Mouse (Mus musculus): Measurements from ENCODE around the gene Rft1. TPM values are rescaled to one million over a fixed set of nuclear protein-coding genes. Genes with fewer than 3 reads are reported as not detected.

Gene Rft1
- 17.6 and 18.1 TPM in 2 replicates for polyA plus RNA-seq (2015; fragmentation: Nextera tagmentation; extraction: Ambion mirVana)

DNA sequence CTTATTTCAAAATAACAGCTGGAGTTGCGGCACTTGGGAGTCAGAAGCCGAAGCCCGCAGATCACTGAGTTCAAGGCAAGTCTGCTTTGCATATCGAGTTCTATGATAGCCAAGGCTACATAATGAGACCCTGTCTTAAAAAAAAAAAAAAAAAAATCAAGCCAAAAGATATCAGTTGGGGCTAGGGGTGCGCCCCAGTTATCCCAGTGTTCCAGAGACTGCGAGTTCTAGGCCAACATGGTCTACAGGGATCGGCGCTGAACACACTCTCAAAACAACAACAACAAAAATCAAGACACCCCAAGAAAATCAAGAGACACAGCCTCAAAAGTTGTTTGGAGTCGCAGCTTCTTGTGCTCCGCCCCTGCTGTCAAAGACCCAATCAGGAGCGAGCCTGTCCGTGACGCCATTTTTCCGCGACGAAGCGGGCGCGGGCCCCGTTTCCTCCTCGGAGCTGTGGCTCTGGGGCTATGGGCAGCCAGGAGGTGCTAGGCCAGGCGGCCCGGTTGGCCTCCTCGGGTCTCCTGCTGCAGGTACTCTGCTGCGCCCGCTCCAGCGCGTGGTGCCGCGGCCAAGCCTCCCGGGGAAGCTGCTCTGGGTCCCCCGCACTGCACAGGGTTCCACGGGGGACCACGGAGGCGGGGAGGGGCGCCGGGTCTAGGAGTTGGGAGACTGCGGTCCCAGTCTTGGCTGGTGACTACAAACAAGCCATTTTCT is at the start of gene Rft1:
TSS of gene Rft1 (plus strand) at position 418 of the 717 bp plus-strand sequence.
- no peaks in the 10 kb centered on the region for H3K27me3 ChIP-seq (ENCODE audit: control insufficient read depth, insufficient read depth, low read depth, low read length)
- H3K36me3 ChIP-seq (ENCODE audit: control insufficient read depth, insufficient read depth, low read length), result no peaks in the 10 kb centered on the region
- peak within 1 kb of the TSS; percentile 52 for H3K4me2 ChIP-seq (ENCODE audit: low read depth, low read length)
- 2% methylated on average over 38 of the region's 38 CpGs for WGBS
- ATAC-seq (ENCODE audit: low read depth), result peak; percentile 91
- no peaks in the 10 kb centered on the region for H3K9me3 ChIP-seq (ENCODE audit: control insufficient read depth, low read length)
- H3K4me3 ChIP-seq (ENCODE audit: low read length), result peak within 1 kb of the TSS; percentile 78
- peaks cover 3% of the 10 kb centered on the region for H3K4me1 ChIP-seq (replicated peaks; ENCODE audit: control insufficient read depth, insufficient read depth, low read length)
- peak within 1 kb of the TSS; percentile 78 for H3K27ac ChIP-seq (ENCODE audit: low read length)
- peak within 1 kb of the TSS; percentile 96 for H3K9ac ChIP-seq (ENCODE audit: low read length)

DNA sequence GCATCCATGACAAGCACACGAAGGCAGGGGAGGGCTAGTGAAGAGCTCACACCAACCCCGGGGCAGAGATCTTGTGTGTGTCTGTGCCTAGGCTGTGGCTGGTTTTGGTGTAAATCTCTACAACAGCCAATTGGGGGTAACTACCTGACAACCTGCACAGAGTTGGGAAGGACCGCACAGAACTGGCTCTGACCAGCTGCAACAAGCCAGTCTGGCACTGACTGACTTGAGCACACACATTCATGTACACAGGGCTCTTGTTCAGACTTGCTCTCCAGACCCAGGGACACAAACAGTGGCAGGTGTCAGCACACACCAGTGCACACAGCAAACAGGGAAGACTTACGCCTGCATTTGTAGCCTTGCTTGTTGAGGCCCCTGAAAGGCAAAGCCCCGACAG is 47.3 kb upstream of the Rft1 start:
- peaks cover 8% of the 10 kb centered on the region for H3K36me3 ChIP-seq (ENCODE audit: control insufficient read depth, insufficient read depth, low read length)
- no peak overlapping the region for H3K4me2 ChIP-seq (ENCODE audit: low read depth, low read length)
- no peak overlapping the region for H3K27ac ChIP-seq (ENCODE audit: low read length)
- no peaks in the 10 kb centered on the region; the same call in 1 of the 2 replicates for H3K4me1 ChIP-seq (replicated peaks; ENCODE audit: control insufficient read depth, insufficient read depth, low read length)
- H3K27me3 ChIP-seq (ENCODE audit: control insufficient read depth, insufficient read depth, low read depth, low read length), result no peaks in the 10 kb centered on the region
- WGBS, result 80% methylated on average over 5 of the region's 5 CpGs
- no peak overlapping the region for H3K9ac ChIP-seq (ENCODE audit: low read length)
- no peak for ATAC-seq (ENCODE audit: low read depth)
- no peaks in the 10 kb centered on the region for H3K9me3 ChIP-seq (ENCODE audit: control insufficient read depth, low read length)
- H3K4me3 ChIP-seq (ENCODE audit: low read length), result no peak overlapping the region

DNA sequence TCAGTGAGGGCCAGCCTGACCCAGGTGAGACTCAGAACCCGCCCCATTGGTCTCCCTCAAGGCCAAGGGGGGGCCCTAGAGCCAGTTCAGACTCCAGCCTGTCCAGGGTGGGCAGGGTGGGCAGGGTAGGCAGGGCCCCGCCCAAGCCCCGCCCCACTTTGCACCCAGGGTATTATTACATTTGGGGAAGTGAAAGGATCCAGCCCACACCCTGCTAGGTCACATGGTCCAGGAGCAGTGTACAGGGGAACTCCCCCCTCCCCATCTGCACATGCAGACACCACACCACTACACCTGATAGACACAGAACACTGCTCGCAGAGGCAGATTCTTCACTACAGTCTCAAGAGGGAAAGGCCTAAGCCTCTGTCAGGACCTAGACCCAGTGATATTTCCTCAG is 46.5 kb upstream of the Rft1 start:
- no peak for ATAC-seq (ENCODE audit: low read depth)
- no peak overlapping the region for H3K4me2 ChIP-seq (ENCODE audit: low read depth, low read length)
- H3K27ac ChIP-seq (ENCODE audit: low read length), result no peak overlapping the region
- H3K27me3 ChIP-seq (ENCODE audit: control insufficient read depth, insufficient read depth, low read depth, low read length), result no peaks in the 10 kb centered on the region
- H3K9ac ChIP-seq (ENCODE audit: low read length), result no peak overlapping the region
- H3K4me3 ChIP-seq (ENCODE audit: low read length), result no peak overlapping the region
- no peaks in the 10 kb centered on the region; the same call in 1 of the 2 replicates for H3K4me1 ChIP-seq (replicated peaks; ENCODE audit: control insufficient read depth, insufficient read depth, low read length)
- H3K9me3 ChIP-seq (ENCODE audit: control insufficient read depth, low read length), result no peaks in the 10 kb centered on the region
- WGBS, result 90% methylated on average over 4 of the region's 4 CpGs
- peaks cover 8% of the 10 kb centered on the region for H3K36me3 ChIP-seq (ENCODE audit: control insufficient read depth, insufficient read depth, low read length)

DNA sequence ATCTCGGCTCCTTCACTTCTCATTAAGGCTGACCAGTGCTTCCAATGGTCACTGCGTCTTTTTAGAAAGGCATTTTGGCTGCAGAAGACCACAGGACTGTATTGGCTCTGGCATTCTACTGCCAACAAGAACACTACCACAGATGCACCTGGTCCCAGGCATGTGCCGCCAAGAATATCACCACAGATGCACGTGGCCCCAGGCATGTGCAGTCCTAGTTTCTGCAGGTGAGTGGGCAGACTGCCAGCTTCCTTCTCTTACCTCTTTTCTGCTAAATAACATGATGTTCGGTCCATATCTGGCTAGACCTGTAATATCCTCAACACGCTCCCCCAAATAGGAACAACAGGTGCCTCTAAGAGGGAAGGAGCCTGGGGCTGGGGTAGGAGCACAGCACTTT is 46.0 kb upstream of the Rft1 start:
- 86% methylated on average over 6 of the region's 6 CpGs for WGBS
- no peaks in the 10 kb centered on the region for H3K27me3 ChIP-seq (ENCODE audit: control insufficient read depth, insufficient read depth, low read depth, low read length)
- H3K9me3 ChIP-seq (ENCODE audit: control insufficient read depth, low read length), result no peaks in the 10 kb centered on the region
- H3K36me3 ChIP-seq (ENCODE audit: control insufficient read depth, insufficient read depth, low read length), result peaks cover 8% of the 10 kb centered on the region
- H3K4me3 ChIP-seq (ENCODE audit: low read length), result no peak overlapping the region
- no peak overlapping the region for H3K4me2 ChIP-seq (ENCODE audit: low read depth, low read length)
- ATAC-seq (ENCODE audit: low read depth), result no peak
- no peaks in the 10 kb centered on the region; the same call in 1 of the 2 replicates for H3K4me1 ChIP-seq (replicated peaks; ENCODE audit: control insufficient read depth, insufficient read depth, low read length)
- H3K9ac ChIP-seq (ENCODE audit: low read length), result no peak overlapping the region
- no peak overlapping the region for H3K27ac ChIP-seq (ENCODE audit: low read length)

DNA sequence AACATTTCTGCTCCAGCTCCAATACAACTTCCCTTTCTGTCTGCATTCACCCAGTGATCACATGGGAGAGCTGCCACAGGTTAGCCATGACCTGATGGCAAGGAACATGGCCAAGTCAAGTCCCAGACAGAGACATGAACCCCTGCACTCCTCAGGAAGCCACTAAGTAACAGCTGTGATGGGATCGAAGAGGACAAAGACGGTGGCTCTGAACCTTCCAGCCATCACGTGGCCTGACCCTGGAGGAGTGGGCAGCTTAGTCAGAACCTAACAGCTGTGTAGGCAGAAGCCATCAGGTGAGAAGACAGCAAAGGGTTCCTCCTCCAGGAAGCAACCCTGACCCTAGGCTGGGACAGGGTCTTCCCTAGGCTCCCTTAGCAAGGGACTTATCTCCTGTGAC is 44.7 kb upstream of the Rft1 start:
- whole genome bisulfite sequencing, result 84% methylated on average over 3 of the region's 3 CpGs
- ATAC-seq (ENCODE audit: low read depth), result no peak
- H3K9ac ChIP-seq (ENCODE audit: low read length), result no peak overlapping the region

DNA sequence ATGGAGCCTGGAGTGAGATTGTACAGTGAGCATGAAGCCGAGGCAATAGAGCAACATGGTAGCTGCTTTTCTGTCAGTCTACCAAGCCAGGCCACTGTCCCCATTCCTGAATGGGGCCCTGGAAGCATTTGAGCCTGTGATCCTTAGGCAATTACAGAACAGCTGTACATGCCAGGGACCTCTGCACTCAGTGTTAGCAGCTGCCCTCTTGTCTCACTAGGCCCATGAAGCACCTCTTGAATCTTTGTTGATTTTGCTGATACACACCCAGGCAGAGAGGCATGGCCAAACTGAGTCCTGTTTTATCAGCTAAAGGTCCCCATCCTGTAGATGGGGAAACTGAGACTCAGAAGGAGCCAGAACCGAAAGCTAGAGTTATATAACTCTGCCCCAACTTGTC is 43.9 kb upstream of the Rft1 start:
- Histone ChIP-seq H3K36me3 (ENCODE audit: control insufficient read depth, insufficient read depth, low read length) (peaks cover 4% of the 10 kb centered on the region), H3K9me3 (ENCODE audit: control insufficient read depth, low read length) (no peaks in the 10 kb centered on the region), H3K27me3 (ENCODE audit: control insufficient read depth, insufficient read depth, low read depth, low read length) (no peaks in the 10 kb centered on the region), H3K4me1 (replicated peaks; ENCODE audit: control insufficient read depth, insufficient read depth, low read length) (no peaks in the 10 kb centered on the region; the same call in 1 of the 2 replicates), H3K4me2 (ENCODE audit: low read depth, low read length) (no peak overlapping the region), H3K4me3 (ENCODE audit: low read length) (no peak overlapping the region), H3K27ac (ENCODE audit: low read length) (no peak overlapping the region), H3K9ac (ENCODE audit: low read length) (no peak overlapping the region)
- peak; percentile 64 for ATAC-seq (ENCODE audit: low read depth)
- WGBS, result 37% methylated on average over 2 of the region's 2 CpGs

More for the DNA sequence above, 44.7 kb upstream of the Rft1 start:
- Histone ChIP-seq H3K36me3 (ENCODE audit: control insufficient read depth, insufficient read depth, low read length) (peaks cover 4% of the 10 kb centered on the region), H3K27ac (ENCODE audit: low read length) (no peak overlapping the region), H3K4me3 (ENCODE audit: low read length) (no peak overlapping the region), H3K27me3 (ENCODE audit: control insufficient read depth, insufficient read depth, low read depth, low read length) (no peaks in the 10 kb centered on the region), H3K4me2 (ENCODE audit: low read depth, low read length) (no peak overlapping the region), H3K4me1 (replicated peaks; ENCODE audit: control insufficient read depth, insufficient read depth, low read length) (no peaks in the 10 kb centered on the region; the same call in 1 of the 2 replicates), H3K9me3 (ENCODE audit: control insufficient read depth, low read length) (no peaks in the 10 kb centered on the region)

DNA sequence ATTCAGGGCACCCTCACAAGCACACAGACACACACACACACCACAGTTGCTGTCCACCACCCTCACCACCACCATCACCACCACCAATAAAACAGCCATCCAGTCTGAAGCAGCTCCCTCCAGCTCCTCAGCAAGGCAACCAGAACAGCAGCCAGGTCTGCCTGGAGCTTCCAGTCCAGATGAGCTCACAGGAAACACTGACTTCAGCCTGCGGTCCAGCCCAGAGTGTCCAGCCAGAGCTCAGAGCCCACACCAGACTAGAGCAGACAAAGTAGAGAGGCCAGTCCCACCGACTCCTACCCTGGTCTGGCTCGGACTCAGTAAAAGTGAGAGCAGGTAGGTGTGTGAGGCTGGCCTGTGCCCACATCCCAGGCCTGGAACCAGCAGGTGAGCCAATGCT is 43.2 kb upstream of the Rft1 start:
- Histone ChIP-seq H3K9ac (ENCODE audit: low read length) (no peak overlapping the region), H3K4me2 (ENCODE audit: low read depth, low read length) (no peak overlapping the region), H3K4me3 (ENCODE audit: low read length) (no peak overlapping the region), H3K27ac (ENCODE audit: low read length) (no peak overlapping the region), H3K27me3 (ENCODE audit: control insufficient read depth, insufficient read depth, low read depth, low read length) (no peaks in the 10 kb centered on the region), H3K9me3 (ENCODE audit: control insufficient read depth, low read length) (no peaks in the 10 kb centered on the region), H3K36me3 (ENCODE audit: control insufficient read depth, insufficient read depth, low read length) (peaks cover 4% of the 10 kb centered on the region), H3K4me1 (replicated peaks; ENCODE audit: control insufficient read depth, insufficient read depth, low read length) (no peaks in the 10 kb centered on the region; the same call in 1 of the 2 replicates)
- no peak for ATAC-seq (ENCODE audit: low read depth)
- WGBS, result 60% methylated on average over 3 of the region's 3 CpGs

DNA sequence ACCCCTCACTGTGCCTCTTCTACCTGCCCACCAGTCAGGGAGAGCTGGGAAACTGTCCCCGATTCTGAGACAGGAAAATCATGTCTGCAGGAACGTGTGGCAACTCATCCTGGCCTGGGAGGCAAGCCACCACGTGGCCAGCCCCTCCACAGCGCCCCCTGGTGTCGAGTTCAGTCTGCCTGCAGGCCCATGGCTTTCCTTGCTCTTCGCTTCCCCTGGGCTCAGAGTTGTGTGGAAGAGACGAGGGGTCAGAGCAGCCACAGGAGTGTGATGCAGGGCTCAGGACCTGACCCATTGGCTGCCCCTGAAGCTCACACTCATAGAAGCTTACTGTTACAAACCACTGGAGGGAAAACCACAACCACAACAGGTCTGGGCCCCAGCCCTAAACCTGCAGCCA is 41.6 kb upstream of the Rft1 start:
- no peak overlapping the region for H3K4me3 ChIP-seq (ENCODE audit: low read length)
- 21% methylated on average over 7 of the region's 7 CpGs for WGBS

DNA sequence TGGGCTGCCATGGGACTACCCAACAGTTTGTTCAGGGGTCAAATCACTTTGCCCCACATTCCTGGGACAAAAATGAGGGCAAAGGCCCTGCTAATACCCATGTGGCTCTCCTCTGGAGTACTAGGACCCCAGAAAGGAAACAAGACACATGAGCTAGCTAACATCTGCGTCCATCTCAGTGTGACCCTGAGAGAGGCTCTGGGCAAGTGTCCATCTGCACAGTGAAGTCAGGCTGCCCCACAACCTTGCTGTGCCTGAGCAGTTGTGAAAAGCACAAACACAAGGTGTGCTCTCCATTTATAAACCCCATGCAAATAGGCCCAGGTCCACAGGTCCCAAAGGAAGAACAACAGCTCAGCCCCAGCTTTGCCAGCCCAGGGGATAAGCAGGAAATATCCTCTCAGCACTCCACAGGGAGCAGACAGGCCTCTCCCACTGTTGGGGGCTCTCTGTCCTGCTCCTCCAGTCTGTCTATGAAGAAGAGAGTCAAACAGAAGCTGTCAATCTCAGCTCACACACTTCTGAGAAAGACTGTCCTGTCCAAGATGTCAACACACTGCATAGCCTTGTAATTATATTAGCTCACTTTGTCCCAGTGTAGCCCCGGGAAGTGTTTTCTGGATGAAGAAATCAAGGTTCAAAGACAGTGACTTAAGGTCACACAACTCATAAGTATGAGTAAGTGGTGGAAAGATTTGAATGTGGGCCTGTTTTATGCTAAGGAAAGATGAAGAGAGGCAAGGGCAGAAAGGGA is 41.0 kb upstream of the Rft1 start:
- H3K9me3 ChIP-seq (ENCODE audit: control insufficient read depth, low read length), result no peaks in the 10 kb centered on the region

More for the DNA sequence above, 41.6 kb upstream of the Rft1 start:
- Histone ChIP-seq H3K9ac (ENCODE audit: low read length) (no peak overlapping the region), H3K36me3 (ENCODE audit: control insufficient read depth, insufficient read depth, low read length) (no peaks in the 10 kb centered on the region; the same call in 1 of the 2 replicates), H3K9me3 (ENCODE audit: control insufficient read depth, low read length) (no peaks in the 10 kb centered on the region), H3K4me1 (replicated peaks; ENCODE audit: control insufficient read depth, insufficient read depth, low read length) (no peaks in the 10 kb centered on the region; the same call in 1 of the 2 replicates), H3K27me3 (ENCODE audit: control insufficient read depth, insufficient read depth, low read depth, low read length) (no peaks in the 10 kb centered on the region), H3K27ac (ENCODE audit: low read length) (no peak overlapping the region), H3K4me2 (ENCODE audit: low read depth, low read length) (no peak overlapping the region)
- ATAC-seq (ENCODE audit: low read depth), result no peak; the same call in 1 of the 2 replicates

More for the DNA sequence above, 41.0 kb upstream of the Rft1 start:
- ATAC-seq (ENCODE audit: low read depth), result no peak
- 74% methylated on average over 2 of the region's 2 CpGs for WGBS
- Histone ChIP-seq H3K9ac (ENCODE audit: low read length) (no peak overlapping the region), H3K36me3 (ENCODE audit: control insufficient read depth, insufficient read depth, low read length) (no peaks in the 10 kb centered on the region; the same call in 1 of the 2 replicates), H3K27ac (ENCODE audit: low read length) (no peak overlapping the region), H3K4me1 (replicated peaks; ENCODE audit: control insufficient read depth, insufficient read depth, low read length) (no peaks in the 10 kb centered on the region; the same call in 1 of the 2 replicates), H3K4me2 (ENCODE audit: low read depth, low read length) (no peak overlapping the region), H3K4me3 (ENCODE audit: low read length) (no peak overlapping the region), H3K27me3 (ENCODE audit: control insufficient read depth, insufficient read depth, low read depth, low read length) (no peaks in the 10 kb centered on the region)
